In genomic region chr13:81426896-81427755, GRCm38 (mm10) we compare ENCODE assay signal across 8 mouse cellular contexts.
DNase-seq lines count a peak whose midpoint lies in the region; ATAC-seq and TF ChIP-seq lines count a peak whose summit lies in the region.

No protein-coding gene starts in this region.

- 60% methylated on average over 15 of the region's 15 CpGs for whole genome bisulfite sequencing in heart, postnatal 0 days
- 69% methylated on average over 15 of the region's 15 CpGs for WGBS in heart, embryonic 10.5 days
- 62% methylated on average over 15 of the region's 15 CpGs for WGBS in large intestine, adult 2 months
- 70% methylated on average over 15 of the region's 15 CpGs for WGBS in stomach, postnatal 0 days

- no peak for ATAC-seq in heart, postnatal 0 days (ENCODE audit: insufficient read depth, low read depth)
- peak; percentile 26; the same call in 1 of the 2 replicates for ATAC-seq in megakaryocyte-erythroid progenitor cell, adult 5-6 weeks (replicated peaks; ENCODE audit: low FRiP score, low TSS enrichment, poor library complexity, severe bottlenecking)
- no peak for ATAC-seq in stomach, postnatal 0 days (ENCODE audit: low FRiP score, low TSS enrichment)

- no peaks in the 10 kb centered on the region for H3K4me1 ChIP-seq in heart, postnatal 0 days (ENCODE audit: control insufficient read depth, insufficient read depth)
- H3K4me1 ChIP-seq in heart, embryonic 10.5 days = no peaks in the 10 kb centered on the region
- H3K4me1 ChIP-seq in E14TG2a.4 (replicated peaks; ENCODE audit: low read depth, low read length) = peaks cover 29% of the 10 kb centered on the region
- no peaks in the 10 kb centered on the region for H3K4me1 ChIP-seq in stomach, postnatal 0 days (replicated peaks; ENCODE audit: control insufficient read depth, insufficient read depth)

- TF ChIP-seq EP300 in heart, postnatal 0 days (IDR thresholded peaks at IDR 0.05; ENCODE audit: low read depth) = no peak
- no peak for TF ChIP-seq EP300 in stomach, postnatal 0 days (optimal IDR thresholded peaks at IDR 0.05)

- peak; percentile 65 for TF ChIP-seq CTCF in heart, postnatal 0 days (IDR thresholded peaks at IDR 0.05; ENCODE audit: low read depth)
- TF ChIP-seq CTCF in E14TG2a.4 (conservative IDR thresholded peaks at IDR 0.05; ENCODE audit: low read length) = peak; percentile 99
- TF ChIP-seq CTCF in stomach, postnatal 0 days (IDR thresholded peaks at IDR 0.05; ENCODE audit: low read depth) = peak; percentile 80

- H3K27me3 ChIP-seq in heart, postnatal 0 days (ENCODE audit: control insufficient read depth, insufficient read depth, low read length) = no peaks in the 10 kb centered on the region
- no peaks in the 10 kb centered on the region for H3K27me3 ChIP-seq in heart, embryonic 10.5 days (ENCODE audit: insufficient read depth, poor library complexity, severe bottlenecking)
- H3K27me3 ChIP-seq in E14TG2a.4 (ENCODE audit: insufficient read depth, low read length) = no peaks in the 10 kb centered on the region
- no peaks in the 10 kb centered on the region for H3K27me3 ChIP-seq in stomach, postnatal 0 days (ENCODE audit: control insufficient read depth, insufficient read depth, low read length)

- no peak overlapping the region for H3K9ac ChIP-seq in heart, postnatal 0 days (replicated peaks; ENCODE audit: low read depth, low read length)
- H3K9ac ChIP-seq in stomach, postnatal 0 days (ENCODE audit: low read length) = no peak overlapping the region

- H3K36me3 ChIP-seq in heart, postnatal 0 days (replicated peaks; ENCODE audit: control insufficient read depth, insufficient read depth, low read length) = no peaks in the 10 kb centered on the region
- H3K36me3 ChIP-seq in heart, embryonic 10.5 days = no peaks in the 10 kb centered on the region
- no peaks in the 10 kb centered on the region for H3K36me3 ChIP-seq in E14TG2a.4 (ENCODE audit: insufficient read depth, low read length)
- no peaks in the 10 kb centered on the region for H3K36me3 ChIP-seq in stomach, postnatal 0 days (ENCODE audit: control insufficient read depth, insufficient read depth, low read length)

- H3K9me3 ChIP-seq in heart, postnatal 0 days (replicated peaks; ENCODE audit: control insufficient read depth, low read length) = no peaks in the 10 kb centered on the region
- H3K9me3 ChIP-seq in heart, embryonic 10.5 days = no peaks in the 10 kb centered on the region
- H3K9me3 ChIP-seq in E14TG2a.4 (ENCODE audit: low read length) = no peaks in the 10 kb centered on the region
- no peaks in the 10 kb centered on the region for H3K9me3 ChIP-seq in stomach, postnatal 0 days (ENCODE audit: control insufficient read depth, low read length)

- no peak overlapping the region for H3K27ac ChIP-seq in heart, postnatal 0 days (ENCODE audit: low read depth)
- no peak overlapping the region for H3K27ac ChIP-seq in heart, embryonic 10.5 days
- no peak overlapping the region for H3K27ac ChIP-seq in stomach, postnatal 0 days (replicated peaks)

- peak; percentile 13 for DNase-seq in heart, postnatal 0 days (ENCODE audit: low spot score)
- DNase-seq in heart, embryonic 10.5 days (ENCODE audit: low spot score) = no peak
- DNase-seq in cerebellum, adult 18-20 months = peak; percentile 52 to 58
- peak; percentile 14 to 84 for DNase-seq in frontal cortex, adult 2 months (ENCODE audit: extremely low spot score in 1 of 2, low spot score in 1 of 2)
- DNase-seq in large intestine, adult 2 months (ENCODE audit: low read depth, low spot score) = peak; percentile 36
- peak; percentile 58 for DNase-seq in stomach, postnatal 0 days (ENCODE audit: low spot score)

- H3K4me2 ChIP-seq in heart, postnatal 0 days (ENCODE audit: low read depth, low read length) = no peak overlapping the region
- H3K4me2 ChIP-seq in stomach, postnatal 0 days (replicated peaks; ENCODE audit: low read depth) = no peak overlapping the region

- no peak overlapping the region for H3K4me3 ChIP-seq in heart, postnatal 0 days (ENCODE audit: low read depth, low read length)
- no peak overlapping the region for H3K4me3 ChIP-seq in heart, embryonic 10.5 days
- no peak overlapping the region for H3K4me3 ChIP-seq in E14TG2a.4 (replicated peaks; ENCODE audit: low read length)
- no peak overlapping the region for H3K4me3 ChIP-seq in stomach, postnatal 0 days (ENCODE audit: low read depth, low read length)
